Mouse (Mus musculus) limb, embryonic 14.5 days (tissue): ENCODE measurements around the gene Mthfd1l. TPM values are rescaled to one million over a fixed set of nuclear protein-coding genes. Genes with fewer than 3 reads are reported as not detected.

Experiments used
- ATAC-seq: fragments of 200-750 bp; cut with Nextera tagmentation; 2 replicates; pipeline ENCODE4 v1.8.0; 2017; ENCODE audit warnings: low read depth, moderate number of reproducible peaks, moderate TSS enrichment; ENCODE audit not compliant: low FRiP score
- DNase-seq: peaks from one replicate; pipeline ENCODE4 v3.0.0-alpha.2; 2015; ENCODE audit warnings: low spot score
- H3K27ac ChIP-seq: fragments of 300-500 bp; sonication (generic); replicated peaks from 2 replicates; pipeline ENCODE4 v1.5.1; 2014; ENCODE audit warnings: low read depth, mild to moderate bottlenecking, low read length, moderate library complexity, mixed read lengths
- H3K27me3 ChIP-seq: fragments of 300-500 bp; sonication (generic); 2 replicates; pipeline ENCODE4 v1.6.1; 2014; ENCODE audit warnings: low read length, mixed read lengths; ENCODE audit not compliant: control insufficient read depth, insufficient read depth
- H3K36me3 ChIP-seq: fragments of 300-500 bp; sonication (generic); 2 replicates; pipeline ENCODE4 v1.6.1; 2014; ENCODE audit warnings: mild to moderate bottlenecking, low read length, moderate library complexity, mixed read lengths; ENCODE audit not compliant: control insufficient read depth, insufficient read depth
- H3K4me1 ChIP-seq: fragments of 300-500 bp; sonication (generic); 2 replicates; pipeline ENCODE4 v1.6.1; 2014; ENCODE audit warnings: antibody characterized with exemption, low read length, mixed read lengths; ENCODE audit not compliant: control insufficient read depth, insufficient read depth
- H3K4me2 ChIP-seq: fragments of 300-500 bp; sonication (generic); replicated peaks from 2 replicates; pipeline ENCODE4 v1.6.1; 2014; ENCODE audit warnings: low read depth, mild to moderate bottlenecking, low read length, moderate library complexity; ENCODE audit not compliant: severe bottlenecking
- H3K4me3 ChIP-seq: fragments of 300-500 bp; sonication (generic); replicated peaks from 2 replicates; pipeline ENCODE4 v1.5.1; 2014; ENCODE audit warnings: low read length
- H3K9ac ChIP-seq: fragments of 300-500 bp; sonication (generic); 2 replicates; pipeline ENCODE4 v1.6.1; 2014; ENCODE audit warnings: mild to moderate bottlenecking, low read depth, low read length, moderate library complexity; ENCODE audit not compliant: severe bottlenecking
- H3K9me3 ChIP-seq: fragments of 300-500 bp; sonication (generic); 2 replicates; pipeline ENCODE4 v1.6.1; 2016; ENCODE audit warnings: low read length; ENCODE audit not compliant: control insufficient read depth
- POLR2A ChIP-seq: fragments of 200-500 bp; IDR thresholded peaks from 2 replicates; pipeline ENCODE4 v1.8.0; 2012; ENCODE audit warnings: inconsistent platforms, mild to moderate bottlenecking, moderate library complexity, borderline replicate concordance; ENCODE audit not compliant: insufficient read depth, insufficient read length; ENCODE audit errors: extremely low read depth
- WGBS: fragments of 180-500 bp; shearing (Covaris S2); extraction: QIAGEN DNeasy Blood & Tissue Kit; methylation state at CpG from one replicate; pipeline ENCODE4 v1.1.7; 2014; 5-methylcytosine and 5-hydroxymethylcytosine counted together
- polyA plus RNA-seq, 2 experiments: library from polyadenylated mRNA; depleted of rRNA in 1 of 2; stranded (reverse) in 1 of 2; unstranded in 1 of 2; fragments of >200 nt; fragmentation: Nextera tagmentation in 1 of 2; extraction: Ambion mirVana in 1 of 2; gene quantifications; 2 replicates each; pipeline versions ENCODE4 v1.2.1 to v1.2.3; 2012 to 2014

Gene Mthfd1l
- polyA plus RNA-seq, 2 experiments: 10.2 to 10.4 TPM

GRCm38 (mm10) chr10:4188614-4189402, 215.9 kb downstream of the Mthfd1l start:
- WGBS: 83% methylated on average over 18 of the region's 18 CpGs
- no peak for TF ChIP-seq POLR2A

GRCm38 (mm10) chr10:4189422-4189821, 216.5 kb downstream of the Mthfd1l start:
- TF ChIP-seq POLR2A: no peak
- no peak for DNase-seq
- Histone ChIP-seq H3K9ac (no peak overlapping the region), H3K27me3 (no peaks in the 10 kb centered on the region), H3K4me2 (no peak overlapping the region), H3K9me3 (no peaks in the 10 kb centered on the region), H3K4me3 (no peak overlapping the region), H3K36me3 (no peaks in the 10 kb centered on the region), H3K4me1 (peaks cover 4% of the 10 kb centered on the region; the same call in 1 of the 2 replicates), H3K27ac (no peak overlapping the region)
- ATAC-seq: no peak
- 62% methylated on average over 6 of the region's 6 CpGs for WGBS

More at GRCm38 (mm10) chr10:4188614-4189402, 215.9 kb downstream of the Mthfd1l start:
- Histone ChIP-seq H3K4me1 (peaks cover 4% of the 10 kb centered on the region; the same call in 1 of the 2 replicates), H3K9ac (no peak overlapping the region), H3K4me3 (no peak overlapping the region), H3K9me3 (no peaks in the 10 kb centered on the region), H3K27me3 (no peaks in the 10 kb centered on the region), H3K27ac (no peak overlapping the region), H3K4me2 (no peak overlapping the region), H3K36me3 (no peaks in the 10 kb centered on the region)
- ATAC-seq (peak; percentile 50; the same call in 1 of the 2 replicates), DNase-seq (peak; percentile 72)

GRCm38 (mm10) chr10:4198978-4199377, 226.1 kb downstream of the Mthfd1l start:
- H3K4me2 ChIP-seq: no peak overlapping the region
- no peaks in the 10 kb centered on the region for H3K4me1 ChIP-seq
- ATAC-seq (no peak), DNase-seq (no peak)
- H3K9ac ChIP-seq: no peak overlapping the region
- H3K27me3 ChIP-seq: no peaks in the 10 kb centered on the region
- H3K36me3 ChIP-seq: no peaks in the 10 kb centered on the region
- 79% methylated on average over 6 of the region's 6 CpGs for WGBS
- TF ChIP-seq POLR2A: no peak
- H3K9me3 ChIP-seq: no peaks in the 10 kb centered on the region
- no peak overlapping the region for H3K27ac ChIP-seq
- no peak overlapping the region for H3K4me3 ChIP-seq

GRCm38 (mm10) chr10:4199926-4200325, 227.0 kb downstream of the Mthfd1l start:
- Histone ChIP-seq H3K9ac (no peak overlapping the region), H3K27ac (no peak overlapping the region), H3K36me3 (no peaks in the 10 kb centered on the region), H3K4me1 (no peaks in the 10 kb centered on the region), H3K9me3 (no peaks in the 10 kb centered on the region), H3K4me3 (no peak overlapping the region), H3K27me3 (no peaks in the 10 kb centered on the region), H3K4me2 (no peak overlapping the region)
- DNase-seq (no peak), ATAC-seq (no peak)
- TF ChIP-seq POLR2A: no peak
- WGBS: 82% methylated on average over 6 of the region's 6 CpGs

- TF ChIP-seq POLR2A: no peak
- Histone ChIP-seq H3K4me2 (no peak overlapping the region), H3K9me3 (no peaks in the 10 kb centered on the region), H3K9ac (no peak overlapping the region), H3K4me3 (no peak overlapping the region), H3K4me1 (no peaks in the 10 kb centered on the region), H3K27ac (no peak overlapping the region), H3K27me3 (no peaks in the 10 kb centered on the region), H3K36me3 (no peaks in the 10 kb centered on the region)
- ATAC-seq (no peak), DNase-seq (no peak)
- 86% methylated on average over 5 of the region's 5 CpGs for whole genome bisulfite sequencing
These were observed 227.7 kb downstream of the Mthfd1l start for GRCm38 (mm10) chr10:4200546-4201104.
